Mouse (Mus musculus): Measurements from ENCODE around the gene Sestd1. TPM values are rescaled to one million over a fixed set of nuclear protein-coding genes. Genes with fewer than 3 reads are reported as not detected.

The Sestd1 gene
- polyA plus RNA-seq, 1 experiment from 2014 or later = 14.1 TPM

DNA sequence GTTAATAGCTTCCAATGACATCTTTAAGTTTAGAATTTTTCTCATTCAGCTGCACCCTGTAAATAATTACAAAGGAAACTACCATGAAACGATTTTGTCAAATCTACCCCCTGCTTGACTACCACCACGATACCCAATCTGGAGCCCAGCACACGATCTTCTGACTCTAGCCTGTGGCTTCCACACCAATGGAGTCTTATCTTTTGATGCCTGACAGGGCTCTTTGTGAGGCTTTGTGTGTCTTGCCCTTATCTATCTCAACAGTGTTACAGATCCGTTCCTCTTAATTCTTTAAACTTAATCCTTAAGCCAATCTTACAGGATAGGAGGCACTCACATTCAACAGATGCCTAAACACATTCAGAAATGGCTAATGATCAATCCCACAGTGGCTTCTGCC is 126.3 kb downstream of the Sestd1 start:
- no peak overlapping the region for H3K9ac ChIP-seq (ENCODE audit: low read length)
- H3K27ac ChIP-seq (ENCODE audit: low read length) = no peak overlapping the region
- ATAC-seq (ENCODE audit: insufficient read depth, low FRiP score) = no peak
- no peaks in the 10 kb centered on the region for H3K9me3 ChIP-seq (replicated peaks; ENCODE audit: control insufficient read depth, low read length)
- no peak overlapping the region for H3K4me3 ChIP-seq (replicated peaks; ENCODE audit: low read length)
- H3K27me3 ChIP-seq (ENCODE audit: control insufficient read depth, insufficient read depth, low read length) = no peaks in the 10 kb centered on the region
- H3K36me3 ChIP-seq (ENCODE audit: control insufficient read depth, insufficient read depth, low read length) = no peaks in the 10 kb centered on the region
- WGBS = 38% methylated on average over 4 of the region's 4 CpGs
- H3K4me1 ChIP-seq (ENCODE audit: control insufficient read depth, insufficient read depth, low read length) = no peaks in the 10 kb centered on the region
- no peak overlapping the region for H3K4me2 ChIP-seq (ENCODE audit: low read depth, low read length)

GRCm38 (mm10) chr2:77151255-77151654 is 129.1 kb downstream of the Sestd1 start:
- H3K4me1 ChIP-seq (ENCODE audit: control insufficient read depth, insufficient read depth, low read length) = no peaks in the 10 kb centered on the region
- H3K27me3 ChIP-seq (ENCODE audit: control insufficient read depth, insufficient read depth, low read length) = no peaks in the 10 kb centered on the region
- no peak overlapping the region for H3K9ac ChIP-seq (ENCODE audit: low read length)
- H3K36me3 ChIP-seq (ENCODE audit: control insufficient read depth, insufficient read depth, low read length) = no peaks in the 10 kb centered on the region
- WGBS = 92% methylated on average over 8 of the region's 8 CpGs
- no peak overlapping the region for H3K4me3 ChIP-seq (replicated peaks; ENCODE audit: low read length)
- H3K9me3 ChIP-seq (replicated peaks; ENCODE audit: control insufficient read depth, low read length) = no peaks in the 10 kb centered on the region
- no peak overlapping the region for H3K27ac ChIP-seq (ENCODE audit: low read length)
- no peak overlapping the region for H3K4me2 ChIP-seq (ENCODE audit: low read depth, low read length)
- ATAC-seq (ENCODE audit: insufficient read depth, low FRiP score) = no peak

DNA sequence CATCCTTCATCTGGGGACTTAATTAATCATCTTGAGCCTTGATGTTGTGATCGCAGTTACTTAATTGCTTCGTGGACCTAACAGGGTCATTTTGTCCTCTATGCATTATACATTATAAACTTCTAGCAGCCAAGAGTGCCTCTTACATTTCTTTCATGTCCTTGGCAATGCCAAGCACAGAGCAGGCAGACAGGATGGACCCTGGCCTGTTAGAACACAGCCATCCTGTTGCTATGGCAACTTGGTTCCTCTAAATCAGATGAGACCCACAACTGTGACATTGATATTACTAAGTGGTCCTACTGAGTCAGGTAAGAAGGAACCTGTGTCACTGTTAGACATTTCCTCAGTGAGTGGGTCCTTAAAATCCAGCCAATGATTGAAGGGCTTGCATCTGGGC is 130.8 kb downstream of the Sestd1 start:
- Histone ChIP-seq H3K27ac (ENCODE audit: low read length) (no peak overlapping the region), H3K36me3 (ENCODE audit: control insufficient read depth, insufficient read depth, low read length) (no peaks in the 10 kb centered on the region), H3K27me3 (ENCODE audit: control insufficient read depth, insufficient read depth, low read length) (no peaks in the 10 kb centered on the region), H3K4me2 (ENCODE audit: low read depth, low read length) (no peak overlapping the region), H3K9me3 (replicated peaks; ENCODE audit: control insufficient read depth, low read length) (no peaks in the 10 kb centered on the region), H3K4me1 (ENCODE audit: control insufficient read depth, insufficient read depth, low read length) (no peaks in the 10 kb centered on the region), H3K9ac (ENCODE audit: low read length) (no peak overlapping the region), H3K4me3 (replicated peaks; ENCODE audit: low read length) (no peak overlapping the region)
- ATAC-seq (ENCODE audit: insufficient read depth, low FRiP score) = no peak
- 43% methylated on average over 2 of the region's 2 CpGs for whole genome bisulfite sequencing

GRCm38 (mm10) chr2:77148215-77148614 is 132.2 kb downstream of the Sestd1 start:
- Histone ChIP-seq H3K36me3 (ENCODE audit: control insufficient read depth, insufficient read depth, low read length) (no peaks in the 10 kb centered on the region), H3K27me3 (ENCODE audit: control insufficient read depth, insufficient read depth, low read length) (no peaks in the 10 kb centered on the region), H3K9me3 (replicated peaks; ENCODE audit: control insufficient read depth, low read length) (no peaks in the 10 kb centered on the region), H3K4me1 (ENCODE audit: control insufficient read depth, insufficient read depth, low read length) (0 out of 2 replicates have a peak, but pooled peaks cover 2% of the 10 kb centered on the region), H3K4me2 (ENCODE audit: low read depth, low read length) (no peak overlapping the region), H3K4me3 (replicated peaks; ENCODE audit: low read length) (no peak overlapping the region), H3K9ac (ENCODE audit: low read length) (no peak overlapping the region), H3K27ac (ENCODE audit: low read length) (no peak overlapping the region)
- no peak for ATAC-seq (ENCODE audit: insufficient read depth, low FRiP score)
- 74% methylated on average over 4 of the region's 4 CpGs for WGBS

DNA sequence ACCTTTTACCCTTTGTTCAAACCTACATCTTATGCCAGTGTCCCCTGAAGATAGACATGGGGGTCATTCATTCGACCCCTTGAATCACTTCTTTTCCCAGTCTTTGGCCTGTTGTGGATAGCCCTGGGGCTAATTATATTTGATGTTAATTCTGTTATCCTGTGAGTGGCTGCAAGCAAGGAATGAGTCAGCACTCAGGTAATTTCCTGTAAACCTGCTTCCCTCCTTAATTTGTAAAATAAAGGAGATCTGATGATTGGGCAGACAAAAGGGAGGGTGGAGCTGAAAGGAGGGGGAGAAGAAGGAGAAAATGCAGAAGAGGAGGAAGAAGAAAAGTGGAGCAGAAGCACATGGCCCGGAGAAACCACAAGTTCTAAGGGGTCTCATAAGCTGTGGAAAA is 133.4 kb downstream of the Sestd1 start:
- Histone ChIP-seq H3K27me3 (ENCODE audit: control insufficient read depth, insufficient read depth, low read length) (no peaks in the 10 kb centered on the region), H3K27ac (ENCODE audit: low read length) (no peak overlapping the region), H3K4me2 (ENCODE audit: low read depth, low read length) (no peak overlapping the region), H3K4me3 (replicated peaks; ENCODE audit: low read length) (no peak overlapping the region), H3K4me1 (ENCODE audit: control insufficient read depth, insufficient read depth, low read length) (0 out of 2 replicates have a peak, but pooled peaks cover 2% of the 10 kb centered on the region), H3K9ac (ENCODE audit: low read length) (no peak overlapping the region), H3K9me3 (replicated peaks; ENCODE audit: control insufficient read depth, low read length) (no peaks in the 10 kb centered on the region), H3K36me3 (ENCODE audit: control insufficient read depth, insufficient read depth, low read length) (no peaks in the 10 kb centered on the region)
- ATAC-seq (ENCODE audit: insufficient read depth, low FRiP score) = no peak
- 83% methylated on average over 2 of the region's 2 CpGs for WGBS

DNA sequence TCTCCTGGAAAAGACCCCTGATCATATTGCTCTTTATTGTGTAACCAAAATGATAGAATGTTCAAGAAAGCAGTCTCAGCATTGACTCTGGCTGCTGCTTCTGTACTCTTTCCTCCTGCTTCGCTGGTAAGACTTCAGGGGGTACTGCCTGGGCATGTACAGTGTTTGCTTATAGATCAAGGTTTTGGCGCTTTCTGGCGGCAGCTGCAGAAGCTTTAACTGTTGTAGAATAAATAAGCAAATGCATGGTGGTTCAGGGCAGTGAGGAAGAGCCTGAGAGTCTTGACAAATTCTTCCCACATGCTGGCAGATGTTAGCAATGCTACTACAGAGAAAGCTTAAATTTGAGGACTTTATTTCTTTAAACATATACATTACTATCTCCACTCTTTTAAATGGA is 134.1 kb downstream of the Sestd1 start:
- Histone ChIP-seq H3K4me2 (ENCODE audit: low read depth, low read length) (no peak overlapping the region), H3K9ac (ENCODE audit: low read length) (no peak overlapping the region), H3K4me1 (ENCODE audit: control insufficient read depth, insufficient read depth, low read length) (0 out of 2 replicates have a peak, but pooled peaks cover 2% of the 10 kb centered on the region), H3K27ac (ENCODE audit: low read length) (no peak overlapping the region), H3K36me3 (ENCODE audit: control insufficient read depth, insufficient read depth, low read length) (no peaks in the 10 kb centered on the region), H3K27me3 (ENCODE audit: control insufficient read depth, insufficient read depth, low read length) (no peaks in the 10 kb centered on the region), H3K9me3 (replicated peaks; ENCODE audit: control insufficient read depth, low read length) (no peaks in the 10 kb centered on the region), H3K4me3 (replicated peaks; ENCODE audit: low read length) (no peak overlapping the region)
- WGBS = 28% methylated on average over 3 of the region's 3 CpGs
- ATAC-seq (ENCODE audit: insufficient read depth, low FRiP score) = no peak

DNA sequence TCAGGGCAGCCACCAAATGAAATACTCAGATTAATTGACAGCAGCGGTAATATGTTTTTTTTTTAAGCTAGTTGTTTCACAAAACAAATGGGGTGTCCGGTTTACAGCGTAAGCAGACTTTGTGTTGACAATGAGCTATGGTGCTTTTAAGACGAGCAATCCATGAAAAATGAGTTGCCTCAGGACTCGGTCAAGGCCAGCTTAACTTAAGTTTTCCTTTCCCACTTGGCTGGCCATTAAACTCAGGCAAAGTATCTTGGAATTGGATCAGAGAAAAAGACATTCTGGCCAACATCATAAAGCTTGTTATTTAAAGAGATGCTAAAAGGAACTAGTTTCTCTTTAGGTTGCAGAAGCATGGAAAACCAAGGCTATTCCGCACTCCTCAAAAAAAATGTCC is 136.9 kb downstream of the Sestd1 start:
- H3K9me3 ChIP-seq (replicated peaks; ENCODE audit: control insufficient read depth, low read length) = no peaks in the 10 kb centered on the region
- H3K4me1 ChIP-seq (ENCODE audit: control insufficient read depth, insufficient read depth, low read length) = 0 out of 2 replicates have a peak, but pooled peaks cover 2% of the 10 kb centered on the region
- no peaks in the 10 kb centered on the region for H3K36me3 ChIP-seq (ENCODE audit: control insufficient read depth, insufficient read depth, low read length)
- H3K27me3 ChIP-seq (ENCODE audit: control insufficient read depth, insufficient read depth, low read length) = no peaks in the 10 kb centered on the region
- no peak overlapping the region for H3K27ac ChIP-seq (ENCODE audit: low read length)
- H3K4me2 ChIP-seq (ENCODE audit: low read depth, low read length) = peak overlapping the region; percentile 7; the same call in 1 of the 2 replicates
- 35% methylated on average over 6 of the region's 6 CpGs for WGBS
- no peak for ATAC-seq (ENCODE audit: insufficient read depth, low FRiP score)
- H3K9ac ChIP-seq (ENCODE audit: low read length) = no peak overlapping the region
- H3K4me3 ChIP-seq (replicated peaks; ENCODE audit: low read length) = no peak overlapping the region

DNA sequence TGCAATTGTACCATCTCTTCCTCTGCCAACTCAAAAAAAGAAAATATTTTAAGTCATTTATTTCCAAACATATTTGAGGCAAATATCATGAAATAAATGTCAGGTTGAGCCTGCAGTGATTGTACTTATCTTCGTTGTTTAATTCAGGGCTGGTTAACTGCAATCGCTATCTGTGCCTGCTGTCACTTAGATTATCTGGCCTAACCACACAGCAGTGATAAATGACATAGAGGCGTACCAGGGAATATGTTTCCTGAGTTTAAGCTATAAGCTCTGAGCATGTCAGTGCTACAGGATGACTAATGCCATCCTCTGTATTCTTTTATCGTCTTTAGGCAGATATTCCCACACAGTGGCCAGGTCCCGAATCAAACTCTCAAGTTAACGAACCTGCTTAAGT is 141.5 kb downstream of the Sestd1 start:
- WGBS = 50% methylated on average over 6 of the region's 6 CpGs

DNA sequence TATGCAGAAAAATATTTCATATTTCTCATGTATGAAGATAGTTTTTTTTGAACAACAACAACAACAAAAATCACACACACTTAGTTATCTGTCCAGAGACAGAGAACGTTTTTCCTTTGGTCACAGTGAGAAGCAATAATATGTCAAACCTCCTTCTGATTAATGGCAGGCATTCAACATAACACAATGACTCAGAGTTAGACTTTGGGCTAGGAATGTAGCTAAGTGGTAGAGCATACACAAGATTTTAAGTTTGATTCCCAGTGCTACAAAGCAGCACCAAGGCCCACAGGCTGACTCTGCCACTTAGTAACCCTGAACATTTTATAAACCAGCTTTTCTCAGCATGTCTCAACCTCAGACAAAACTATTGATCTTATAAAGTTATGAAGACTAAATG is 145.5 kb downstream of the Sestd1 start:
- H3K27ac ChIP-seq (ENCODE audit: low read length) = no peak overlapping the region
- no peak for ATAC-seq (ENCODE audit: insufficient read depth, low FRiP score)
- H3K9me3 ChIP-seq (replicated peaks; ENCODE audit: control insufficient read depth, low read length) = no peaks in the 10 kb centered on the region
- H3K36me3 ChIP-seq (ENCODE audit: control insufficient read depth, insufficient read depth, low read length) = no peaks in the 10 kb centered on the region
- 24% methylated on average over 1 of the region's 1 CpGs for WGBS
- H3K4me2 ChIP-seq (ENCODE audit: low read depth, low read length) = no peak overlapping the region
- H3K27me3 ChIP-seq (ENCODE audit: control insufficient read depth, insufficient read depth, low read length) = no peaks in the 10 kb centered on the region
- no peaks in the 10 kb centered on the region for H3K4me1 ChIP-seq (ENCODE audit: control insufficient read depth, insufficient read depth, low read length)
- H3K9ac ChIP-seq (ENCODE audit: low read length) = no peak overlapping the region
- no peak overlapping the region for H3K4me3 ChIP-seq (replicated peaks; ENCODE audit: low read length)

More for the DNA sequence above, 141.5 kb downstream of the Sestd1 start:
- Histone ChIP-seq H3K36me3 (ENCODE audit: control insufficient read depth, insufficient read depth, low read length) (no peaks in the 10 kb centered on the region), H3K9me3 (replicated peaks; ENCODE audit: control insufficient read depth, low read length) (no peaks in the 10 kb centered on the region), H3K27me3 (ENCODE audit: control insufficient read depth, insufficient read depth, low read length) (no peaks in the 10 kb centered on the region), H3K4me3 (replicated peaks; ENCODE audit: low read length) (no peak overlapping the region), H3K9ac (ENCODE audit: low read length) (no peak overlapping the region), H3K4me2 (ENCODE audit: low read depth, low read length) (no peak overlapping the region), H3K4me1 (ENCODE audit: control insufficient read depth, insufficient read depth, low read length) (0 out of 2 replicates have a peak, but pooled peaks cover 1% of the 10 kb centered on the region), H3K27ac (ENCODE audit: low read length) (no peak overlapping the region)
- ATAC-seq (ENCODE audit: insufficient read depth, low FRiP score) = no peak

GRCm38 (mm10) chr2:77133407-77133806 is 147.0 kb downstream of the Sestd1 start:
- Histone ChIP-seq H3K4me3 (replicated peaks; ENCODE audit: low read length) (no peak overlapping the region), H3K9ac (ENCODE audit: low read length) (no peak overlapping the region), H3K4me1 (ENCODE audit: control insufficient read depth, insufficient read depth, low read length) (no peaks in the 10 kb centered on the region), H3K27ac (ENCODE audit: low read length) (no peak overlapping the region), H3K36me3 (ENCODE audit: control insufficient read depth, insufficient read depth, low read length) (no peaks in the 10 kb centered on the region), H3K9me3 (replicated peaks; ENCODE audit: control insufficient read depth, low read length) (no peaks in the 10 kb centered on the region), H3K4me2 (ENCODE audit: low read depth, low read length) (no peak overlapping the region), H3K27me3 (ENCODE audit: control insufficient read depth, insufficient read depth, low read length) (no peaks in the 10 kb centered on the region)
- ATAC-seq (ENCODE audit: insufficient read depth, low FRiP score) = no peak
- 63% methylated on average over 1 of the region's 1 CpGs for WGBS
